Mouse (Mus musculus): Measurements from ENCODE around the gene Zdhhc19.

DNA sequence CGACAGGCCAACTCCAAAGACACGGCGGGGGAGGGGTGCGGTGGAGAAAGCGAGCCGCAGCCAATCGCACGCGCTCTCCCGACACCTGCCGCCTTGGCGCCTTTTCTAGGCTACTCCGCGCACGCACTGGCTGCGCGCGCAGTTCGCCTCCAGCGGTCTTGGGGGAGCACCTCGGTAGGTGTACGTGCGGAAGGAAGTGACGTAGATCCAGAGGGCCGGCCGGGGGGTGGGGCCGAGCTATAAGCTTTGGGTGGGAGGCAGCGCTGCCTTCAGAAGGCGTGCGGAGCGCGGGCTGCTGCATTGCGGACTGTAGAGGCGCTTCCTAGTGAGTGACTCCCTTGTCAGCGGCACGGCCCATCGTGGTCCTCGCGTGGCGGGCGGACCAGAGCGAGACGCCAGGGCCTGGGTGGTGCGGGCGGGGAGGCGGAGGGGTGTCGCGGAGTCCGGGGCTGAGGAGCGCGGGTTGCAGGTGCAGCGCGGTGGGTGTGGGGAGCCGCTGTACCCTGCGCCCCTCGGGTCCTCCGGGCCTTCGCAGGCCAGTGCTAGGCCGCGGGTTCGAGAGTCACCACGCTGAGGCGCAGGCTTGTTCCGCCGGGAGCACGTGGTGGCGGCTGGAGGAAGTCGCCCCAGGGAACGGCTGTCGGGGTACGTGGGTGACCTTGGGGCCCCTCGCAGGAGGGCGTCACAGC is 112.8 kb downstream of the Zdhhc19 start, which contains the start of gene Tfrc:
- TF ChIP-seq CTCF (IDR thresholded peaks at IDR 0.05; ENCODE audit: control insufficient read depth, insufficient read depth, insufficient replicate concordance, low read depth, low read length), result 0 out of 2 replicates have a peak, but pooled peaks have one; percentile 7
- TF ChIP-seq POLR2A (IDR thresholded peaks at IDR 0.05; ENCODE audit: control insufficient read depth, low read depth, low read length), result peak; percentile 99
